ENCODE assay signal across 12 mouse cellular contexts in the genomic region with DNA sequence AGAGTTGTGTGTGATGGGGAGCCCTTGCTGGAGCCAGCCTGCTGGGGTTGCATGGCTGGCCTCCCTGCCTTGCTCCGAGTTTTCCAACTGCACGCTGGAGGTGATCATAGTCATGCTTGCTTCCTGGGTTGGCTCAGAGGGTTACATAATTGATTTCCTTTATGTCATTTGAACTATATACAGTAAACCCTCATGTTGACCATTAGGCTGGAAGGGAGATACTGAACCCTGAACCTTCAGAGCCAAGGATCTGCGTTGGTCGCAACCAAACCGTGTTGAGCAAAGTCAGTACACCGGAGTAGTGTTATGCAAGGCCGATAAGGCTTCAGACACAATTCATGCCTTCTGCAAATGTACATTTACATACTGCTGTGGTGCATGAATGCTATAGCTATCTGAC. TPM values are rescaled to one million over a fixed set of nuclear protein-coding genes. Genes with fewer than 3 reads are reported as not detected.
DNase-seq lines count a peak whose midpoint lies in the region; ATAC-seq lines count a peak whose summit lies in the region.
"Had no signal": no experiment of that assay in that cellular context is flagged by ENCODE, and none has a peak within 500 bp of the region (broad histone marks: within the 10 kb centered on the region; RNA-seq: fewer than 3 reads in every experiment).

No protein-coding gene starts in this region.

- intact Hi-C loops in heart, postnatal 10 days (cut with DNase I): no loop called here
- intact Hi-C loops in left cerebral cortex, postnatal 4 days (cut with DNase I): no loop called here

- no peak for ATAC-seq in heart, embryonic 12.5 days (ENCODE audit: insufficient number of reproducible peaks, low FRiP score)
- peak; percentile 60 for ATAC-seq in granulocyte monocyte progenitor cell, adult 5-6 weeks (replicated peaks; ENCODE audit: poor library complexity, severe bottlenecking)
- no peak for ATAC-seq in limb, embryonic 15.5 days (ENCODE audit: insufficient number of reproducible peaks, low FRiP score, low TSS enrichment, low read depth)
- ATAC-seq: midbrain, embryonic 13.5 days had no signal

- peak overlapping the region; percentile 63 for H3K4me3 ChIP-seq in heart, embryonic 12.5 days
- peak overlapping the region; percentile 43 for H3K4me3 ChIP-seq in limb, embryonic 15.5 days

- no peaks in the 10 kb centered on the region for H3K36me3 ChIP-seq in heart, embryonic 12.5 days
- no peaks in the 10 kb centered on the region for H3K36me3 ChIP-seq in limb, embryonic 15.5 days
- H3K36me3 ChIP-seq: hindbrain, embryonic 13.5 days; midbrain, embryonic 13.5 days had no signal

- no peaks in the 10 kb centered on the region for H3K9me3 ChIP-seq in heart, embryonic 12.5 days (replicated peaks)
- H3K9me3 ChIP-seq in limb, embryonic 15.5 days: no peaks in the 10 kb centered on the region
- H3K9me3 ChIP-seq: hindbrain, embryonic 13.5 days; midbrain, embryonic 13.5 days had no signal

- H3K4me1 ChIP-seq in heart, embryonic 12.5 days (replicated peaks): peaks cover 8% of the 10 kb centered on the region; the same call in 1 of the 2 replicates
- H3K4me1 ChIP-seq in limb, embryonic 15.5 days: peaks cover 5% of the 10 kb centered on the region; the same call in 1 of the 2 replicates

- no peak overlapping the region for H3K27ac ChIP-seq in heart, embryonic 12.5 days (ENCODE audit: poor library complexity, severe bottlenecking)
- no peak overlapping the region for H3K27ac ChIP-seq in limb, embryonic 15.5 days
- H3K27ac ChIP-seq: hindbrain, embryonic 13.5 days; midbrain, embryonic 13.5 days had no signal

- H3K27me3 ChIP-seq in heart, embryonic 12.5 days (replicated peaks): no peaks in the 10 kb centered on the region
- no peaks in the 10 kb centered on the region for H3K27me3 ChIP-seq in limb, embryonic 15.5 days
- H3K27me3 ChIP-seq: midbrain, embryonic 13.5 days had no signal

- DNase-seq in heart, postnatal 10 days: no peak
- peak; percentile 12 for DNase-seq in 416B (ENCODE audit: low read depth)
- DNase-seq in cerebellum, adult 9-11 months: no peak
- no peak for DNase-seq in left cerebral cortex, postnatal 4 days
- DNase-seq in adrenal gland, postnatal 4 days (ENCODE audit: low spot score in 2 of 2): no peak
- DNase-seq: cerebellum, adult 18-20 months had no signal

- H3K4me2 ChIP-seq in heart, embryonic 12.5 days: peak overlapping the region; percentile 70
- H3K4me2 ChIP-seq in limb, embryonic 15.5 days: no peak overlapping the region

- WGBS in heart, embryonic 12.5 days: 72% methylated on average over 7 of the region's 7 CpGs
- 74% methylated on average over 7 of the region's 7 CpGs for WGBS in limb, embryonic 15.5 days

- H3K9ac ChIP-seq in heart, embryonic 12.5 days: no peak overlapping the region
- no peak overlapping the region for H3K9ac ChIP-seq in limb, embryonic 15.5 days
- H3K9ac ChIP-seq: midbrain, embryonic 13.5 days had no signal

RNA-seq across cellular contexts. Expression of a gene that starts 0.7 kb away (rescaled TPM):
- polyA plus RNA-seq in heart, embryonic 12.5 days (2016; fragmentation: Nextera tagmentation; extraction: Ambion mirVana): 3.3 and 3.5 TPM in 2 replicates
- total RNA-seq in heart, postnatal 10 days (2021): 1 to 10 TPM; 7.5 to 7.6 TPM
- total RNA-seq in granulocyte monocyte progenitor cell, adult 5-6 weeks (2014; fragmentation: Nextera tagmentation): 1.8 and 6.8 TPM in 2 replicates
- total RNA-seq in granulocyte monocyte progenitor cell, adult 5-6 weeks (2017): 1.5 and 1.8 TPM in 2 replicates
- 2.7 and 3.5 TPM in 2 replicates for polyA plus RNA-seq in limb, embryonic 15.5 days (2015; fragmentation: Nextera tagmentation; extraction: Ambion mirVana)
- 1 to 10 TPM; 1.2 to 1.3 TPM for total RNA-seq in left cerebral cortex, postnatal 4 days (2021)
- 10 to 100 TPM in 1 of 2 experiments, 1 to 10 TPM in 1; 7.1 to 14.2 TPM for total RNA-seq in adrenal gland, postnatal 4 days (2021)

RNA-seq across cellular contexts. Expression of a gene that starts 17.9 kb away (rescaled TPM):
- 19.0 and 19.7 TPM in 2 replicates for polyA plus RNA-seq in heart, embryonic 12.5 days (2016; fragmentation: Nextera tagmentation; extraction: Ambion mirVana)
- total RNA-seq in heart, postnatal 10 days (2021): 10 to 100 TPM; 12.8 to 14.1 TPM
- total RNA-seq in granulocyte monocyte progenitor cell, adult 5-6 weeks (2014; fragmentation: Nextera tagmentation): 13.7 and 28.1 TPM in 2 replicates
- total RNA-seq in granulocyte monocyte progenitor cell, adult 5-6 weeks (2017): 48.8 and 55.6 TPM in 2 replicates
- 12.6 and 13.7 TPM in 2 replicates for polyA plus RNA-seq in limb, embryonic 15.5 days (2015; fragmentation: Nextera tagmentation; extraction: Ambion mirVana)
- total RNA-seq in left cerebral cortex, postnatal 4 days (2021): 1 to 10 TPM; 6.6 to 8.3 TPM
- total RNA-seq in adrenal gland, postnatal 4 days (2021): 10 to 100 TPM; 17.8 to 18.7 TPM

RNA-seq across cellular contexts. Expression of a gene that starts 30.1 kb away (rescaled TPM):
- 24.6 and 25.1 TPM in 2 replicates for polyA plus RNA-seq in heart, embryonic 12.5 days (2016; fragmentation: Nextera tagmentation; extraction: Ambion mirVana)
- total RNA-seq in heart, postnatal 10 days (2021): 10 to 100 TPM; 17.5 to 18.8 TPM
- total RNA-seq in granulocyte monocyte progenitor cell, adult 5-6 weeks (2014; fragmentation: Nextera tagmentation): 4.1 and 10.1 TPM in 2 replicates
- 3.3 and 5.0 TPM in 2 replicates for total RNA-seq in granulocyte monocyte progenitor cell, adult 5-6 weeks (2017)
- polyA plus RNA-seq in limb, embryonic 15.5 days (2015; fragmentation: Nextera tagmentation; extraction: Ambion mirVana): 7.4 and 8.5 TPM in 2 replicates
- total RNA-seq in left cerebral cortex, postnatal 4 days (2021): 10 to 100 TPM; 31.2 to 33.0 TPM
- total RNA-seq in adrenal gland, postnatal 4 days (2021): 1 to 10 TPM; 9.4 to 9.8 TPM

RNA-seq across cellular contexts. Expression of a gene that starts 46.6 kb away (rescaled TPM):
- polyA plus RNA-seq in heart, embryonic 12.5 days (2016; fragmentation: Nextera tagmentation; extraction: Ambion mirVana): not detected in 2 replicates
- total RNA-seq in heart, postnatal 10 days (2021): not detected
- total RNA-seq in granulocyte monocyte progenitor cell, adult 5-6 weeks (2014; fragmentation: Nextera tagmentation): not detected in 2 replicates
- not detected in 2 replicates for total RNA-seq in granulocyte monocyte progenitor cell, adult 5-6 weeks (2017)
- not detected in 2 replicates for polyA plus RNA-seq in limb, embryonic 15.5 days (2015; fragmentation: Nextera tagmentation; extraction: Ambion mirVana)
- not detected for total RNA-seq in left cerebral cortex, postnatal 4 days (2021)
- not detected for total RNA-seq in adrenal gland, postnatal 4 days (2021)
- polyA plus RNA-seq: hindbrain, embryonic 13.5 days; midbrain, embryonic 13.5 days; thymus, postnatal 0 days had no signal
